Mouse (Mus musculus): ENCODE measurements around the gene Dab1.

DNA sequence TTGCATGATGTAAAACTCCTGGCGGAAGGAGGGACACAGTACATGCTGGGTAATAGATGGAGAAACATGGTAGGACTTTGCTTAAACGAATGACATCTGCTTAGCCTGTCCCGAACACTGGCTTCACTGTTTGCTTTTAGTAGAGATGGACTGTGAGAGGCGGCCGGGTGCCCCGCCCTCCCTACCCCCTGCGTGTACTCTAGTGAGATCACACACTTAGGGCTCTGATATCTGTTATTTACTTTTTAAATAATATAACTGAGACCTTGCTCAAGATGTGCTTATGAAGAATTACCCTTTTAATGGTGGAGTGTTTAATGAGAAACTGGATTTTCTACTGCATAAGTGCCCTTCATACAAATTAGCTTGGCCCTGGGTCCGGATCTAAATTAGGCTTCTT, 983.6 kb downstream of the Dab1 start:
- no peak for TF ChIP-seq CTCF (IDR thresholded peaks at IDR 0.05; ENCODE audit: low read depth, low read length)
- TF ChIP-seq POLR2A (IDR thresholded peaks at IDR 0.05; ENCODE audit: extremely low read depth, insufficient read depth, low read length) = no peak
